Mouse (Mus musculus) embryo, embryonic 11.5 days (tissue): ENCODE results near the gene Cd276.

Experiments used
- DNase-seq: peaks from one replicate; pipeline ENCODE4 v3.0.0-alpha.2; 2012; ENCODE audit warnings: low read depth, low spot score

Gene Cd276

GRCm38 (mm10) chr9:58513749-58514148, 41.5 kb downstream of the Cd276 start:
- DNase-seq: no peak

DNA sequence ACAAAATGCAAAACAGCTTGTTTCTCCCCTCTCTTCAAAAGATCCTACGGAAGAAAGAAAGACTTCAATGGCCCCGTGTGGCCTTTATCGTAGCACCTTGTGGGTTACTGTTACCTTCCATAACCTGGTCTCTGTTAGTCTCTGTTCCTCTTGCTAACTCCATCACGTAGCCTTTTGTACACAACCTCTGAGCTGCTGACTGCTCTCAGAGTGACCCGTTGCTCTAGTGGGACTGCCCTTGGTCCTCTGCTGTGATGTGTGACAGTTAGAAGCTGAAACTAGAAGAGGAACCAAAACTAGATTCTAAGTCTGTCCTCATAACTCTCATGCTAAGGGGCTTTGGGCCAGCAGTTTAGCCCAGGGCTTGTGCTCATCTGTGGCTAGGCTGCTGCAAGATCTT, 44.8 kb downstream of the Cd276 start:
- no peak for DNase-seq

DNA sequence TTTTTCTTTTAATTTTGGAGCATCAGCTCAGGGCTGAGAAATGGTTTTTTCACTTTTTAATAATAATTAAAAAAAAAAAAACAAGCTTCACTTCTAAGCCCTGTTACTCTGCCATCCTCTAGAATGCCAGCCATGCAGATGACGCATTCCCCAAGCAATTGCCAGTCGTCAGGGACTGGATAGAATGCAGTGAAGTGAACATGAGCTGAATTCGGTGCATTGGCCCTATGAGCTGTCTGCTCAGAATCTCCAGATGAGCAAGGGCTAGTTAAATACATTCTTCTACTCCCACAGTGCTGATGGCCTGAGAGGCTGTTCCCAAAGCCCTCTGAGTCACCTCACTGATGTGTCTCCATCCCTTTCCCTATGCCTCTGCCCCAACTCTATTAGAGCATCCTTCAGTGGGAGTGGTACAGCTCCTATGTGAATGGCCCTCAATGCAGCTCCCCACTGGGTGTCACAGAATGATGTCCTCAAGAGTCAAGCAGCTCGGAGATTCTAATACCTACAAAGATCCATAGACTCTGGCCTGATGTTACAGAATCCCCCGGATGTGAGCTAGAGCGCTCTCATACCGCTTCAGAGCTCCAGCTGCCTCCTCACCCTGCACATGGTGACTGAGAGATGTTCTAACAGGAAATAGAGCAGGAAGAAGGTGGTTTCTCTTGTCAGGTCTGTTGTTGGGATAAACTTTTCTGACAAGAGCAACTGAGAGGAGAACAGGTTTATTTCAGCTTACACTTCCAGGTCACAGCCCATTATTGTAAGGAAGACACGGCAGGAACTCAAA, 47.8 kb downstream of the Cd276 start:
- DNase-seq: no peak

GRCm38 (mm10) chr9:58500946-58501345, 54.3 kb downstream of the Cd276 start:
- no peak for DNase-seq

- DNase-seq: no peak
These were observed 57.3 kb downstream of the Cd276 start for GRCm38 (mm10) chr9:58497942-58498341.

GRCm38 (mm10) chr9:58496470-58497182, 58.6 kb downstream of the Cd276 start:
- DNase-seq: no peak

- no peak for DNase-seq
These were observed 60.2 kb downstream of the Cd276 start for GRCm38 (mm10) chr9:58495035-58495434.

- DNase-seq: no peak
These were observed 64.8 kb downstream of the Cd276 start for GRCm38 (mm10) chr9:58490391-58490790.

DNA sequence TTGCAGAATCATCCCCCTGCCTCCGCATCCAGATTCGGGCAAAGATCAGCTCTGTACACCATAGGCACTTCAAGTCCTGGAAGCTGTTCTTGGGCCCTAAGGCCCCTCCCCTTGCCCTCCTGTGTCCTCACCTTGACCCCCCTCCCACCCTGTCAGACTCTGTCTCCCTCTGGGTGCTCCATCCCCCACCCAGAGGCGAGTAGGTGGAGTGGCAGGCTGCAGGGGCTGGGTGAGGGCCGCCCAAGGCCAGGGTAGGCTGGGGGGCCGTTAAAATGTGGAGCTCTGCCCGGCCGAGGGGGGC, 65.4 kb downstream of the Cd276 start:
- DNase-seq: no peak

DNA sequence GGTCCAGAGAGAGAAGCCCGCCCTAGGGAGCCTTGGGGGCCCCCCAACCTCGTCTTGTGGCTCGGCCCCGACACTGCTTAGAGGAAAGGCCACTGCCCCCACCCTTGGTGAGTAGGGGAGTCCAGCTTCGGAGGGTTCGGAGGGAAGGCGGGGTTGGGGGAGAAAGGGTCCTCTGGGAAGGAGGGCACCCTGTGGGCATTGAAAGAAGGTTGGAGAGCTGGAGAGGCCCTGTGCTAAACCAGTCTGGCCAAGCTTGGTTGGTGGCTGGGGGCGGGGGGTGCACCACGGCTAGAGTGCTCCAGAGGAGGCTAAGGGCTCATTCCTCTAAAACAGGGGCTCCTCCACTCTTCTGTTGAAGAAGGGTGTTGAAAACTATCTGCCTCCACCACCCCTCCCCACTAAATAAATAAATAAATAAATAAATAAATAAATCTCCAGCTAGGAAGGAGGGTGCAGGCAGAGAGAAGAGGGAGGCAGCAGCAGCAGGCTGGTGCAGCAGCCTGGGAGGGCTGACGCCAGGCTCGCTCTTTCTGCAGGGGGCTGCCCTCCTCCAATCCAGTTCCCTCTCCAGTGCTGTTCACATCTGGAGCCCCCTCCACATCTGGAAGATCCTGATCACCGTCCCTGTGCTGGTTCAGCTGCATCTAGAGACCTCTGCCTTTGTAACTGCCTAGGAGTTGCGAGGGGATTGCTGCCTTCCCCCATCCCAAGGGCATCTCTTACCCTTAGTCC, 65.9 kb downstream of the Cd276 start:
- no peak for DNase-seq

- DNase-seq: peak; percentile 36
These were observed 67.1 kb downstream of the Cd276 start, which contains the start of gene Insyn1 for GRCm38 (mm10) chr9:58487851-58488801. Insyn1 (plus strand) TSS chr9:58488603.

GRCm38 (mm10) chr9:58487076-58487475, 68.2 kb downstream of the Cd276 start:
- no peak for DNase-seq
